Mouse (Mus musculus) cortical plate, adult 2 months (tissue): Measurements from ENCODE around the gene Rsbn1l.

ENCODE experiments used
- CTCF ChIP-seq: fragments of 200-500 bp; IDR thresholded peaks from 2 replicates; pipeline ENCODE4 v1.5.1; 2011; ENCODE audit warnings: mild to moderate bottlenecking, control low read depth, low read length; ENCODE audit not compliant: insufficient read depth; ENCODE audit errors: extremely low read depth
- POLR2A ChIP-seq: fragments of 200-500 bp; IDR thresholded peaks from 2 replicates; pipeline ENCODE4 v1.6.1; 2011; ENCODE audit warnings: mild to moderate bottlenecking, low read length, control low read depth; ENCODE audit not compliant: insufficient read depth; ENCODE audit errors: extremely low read depth

DNA sequence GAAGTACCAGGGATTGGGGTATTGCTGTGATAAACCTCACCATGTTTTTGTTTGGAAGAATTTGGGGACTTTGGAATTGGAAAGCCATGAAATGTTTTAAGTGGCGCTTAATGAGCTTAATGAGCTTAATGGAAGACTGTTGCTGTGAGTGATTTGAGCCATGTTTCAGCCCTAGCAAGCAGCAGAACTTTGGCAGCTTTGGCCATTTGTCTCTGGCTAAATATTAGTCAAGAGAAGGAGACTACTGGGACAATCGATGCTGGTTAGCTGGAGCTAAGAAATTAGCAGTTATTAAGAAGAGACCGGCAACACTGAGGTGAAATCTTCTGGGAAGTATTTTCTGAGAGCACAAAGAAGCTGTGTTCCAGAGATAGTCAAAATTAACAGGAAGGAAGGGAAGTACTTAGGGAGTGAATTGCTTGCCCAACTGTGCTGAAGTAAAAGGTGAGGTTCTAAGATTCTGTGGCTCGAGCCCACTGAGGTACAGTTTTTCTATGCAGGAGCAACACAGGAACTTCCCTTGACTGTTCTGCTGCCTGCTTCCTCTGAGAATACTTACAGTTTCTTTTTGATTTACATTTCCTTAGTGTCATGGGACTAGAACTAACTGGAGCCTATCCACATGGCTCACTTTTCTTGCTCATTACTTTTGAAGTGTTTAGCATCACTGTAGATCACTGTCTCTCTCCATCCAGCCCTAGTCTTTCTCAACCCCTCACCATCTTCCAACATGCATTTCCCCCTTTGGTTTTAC lies 91.8 kb downstream of the Rsbn1l start:
- no peak for TF ChIP-seq CTCF
- no peak for TF ChIP-seq POLR2A
